Mouse (Mus musculus): ENCODE results near the gene Opn3. TPM values are rescaled to one million over a fixed set of nuclear protein-coding genes. Genes with fewer than 3 reads are reported as not detected.

The Opn3 gene
- polyA plus RNA-seq, 1 experiment = 1.7 TPM

DNA sequence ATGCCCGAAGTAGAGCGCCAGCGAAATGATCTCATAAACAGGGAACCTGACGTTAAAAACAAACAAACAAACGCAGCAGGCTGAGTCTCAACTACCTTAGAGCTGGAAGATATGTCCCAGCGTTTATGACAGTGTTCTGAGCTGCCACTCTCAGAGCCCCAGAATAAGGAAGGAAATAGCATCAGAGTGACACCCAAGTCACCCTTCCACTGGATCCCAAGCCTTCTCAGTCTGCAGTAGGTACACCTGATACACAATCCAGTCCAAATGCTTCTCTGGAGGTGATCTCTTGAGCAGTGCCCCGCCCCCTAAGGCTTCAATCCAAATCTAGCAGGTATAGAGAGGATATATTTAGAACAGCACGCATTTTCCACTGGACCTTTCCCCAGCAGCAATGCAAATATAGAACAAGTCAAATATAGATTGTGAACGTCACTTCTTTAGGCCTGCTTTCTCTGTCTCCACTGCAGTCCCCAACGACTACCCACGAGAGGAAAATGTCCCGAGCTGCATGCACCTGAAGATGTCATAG is 919 bp upstream of the Opn3 start:
- WGBS = 28% methylated on average over 12 of the region's 12 CpGs
- TF ChIP-seq CTCF (IDR thresholded peaks at IDR 0.05; ENCODE audit: insufficient read depth, low read length) (no peak), POLR2A (IDR thresholded peaks at IDR 0.05; ENCODE audit: borderline replicate concordance, extremely low read depth, low read depth, low read length) (no peak)
- Histone ChIP-seq H3K4me1 (ENCODE audit: control insufficient read depth, insufficient read depth, low read length) (peaks cover 2% of the 10 kb centered on the region; the same call in 1 of the 2 replicates), H3K4me3 (replicated peaks; ENCODE audit: extremely low read depth, low read depth, low read length) (no peak overlapping the region)
- peak; percentile 8 for DNase-seq

DNA sequence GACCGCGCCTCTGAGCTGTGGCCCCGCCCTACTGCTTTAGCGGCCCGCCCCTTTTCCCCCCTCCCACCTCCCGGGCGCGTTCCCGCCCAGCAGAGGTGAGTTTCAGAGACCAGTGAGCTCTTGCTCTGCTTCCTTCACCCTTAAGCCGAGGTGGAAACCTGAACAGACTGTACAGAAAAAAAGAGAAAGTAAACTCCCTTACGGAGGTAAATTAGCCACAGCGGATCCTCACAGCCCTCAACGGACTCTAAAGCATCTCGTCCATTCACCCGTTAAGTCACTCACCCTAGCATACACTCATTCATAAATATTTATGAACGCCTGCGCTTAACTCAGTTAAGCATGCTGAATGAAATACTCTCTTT is 403 bp upstream of the Opn3 start:
- H3K4me3 ChIP-seq (replicated peaks; ENCODE audit: extremely low read depth, low read depth, low read length) = peak overlapping the region; percentile 57
- DNase-seq = no peak
- no peak for TF ChIP-seq POLR2A (IDR thresholded peaks at IDR 0.05; ENCODE audit: borderline replicate concordance, extremely low read depth, low read depth, low read length)
- TF ChIP-seq CTCF (IDR thresholded peaks at IDR 0.05; ENCODE audit: insufficient read depth, low read length) = no peak
- under 1% methylated on average over 17 of the region's 17 CpGs for WGBS
- H3K4me1 ChIP-seq (ENCODE audit: control insufficient read depth, insufficient read depth, low read length) = peaks cover 2% of the 10 kb centered on the region; the same call in 1 of the 2 replicates

DNA sequence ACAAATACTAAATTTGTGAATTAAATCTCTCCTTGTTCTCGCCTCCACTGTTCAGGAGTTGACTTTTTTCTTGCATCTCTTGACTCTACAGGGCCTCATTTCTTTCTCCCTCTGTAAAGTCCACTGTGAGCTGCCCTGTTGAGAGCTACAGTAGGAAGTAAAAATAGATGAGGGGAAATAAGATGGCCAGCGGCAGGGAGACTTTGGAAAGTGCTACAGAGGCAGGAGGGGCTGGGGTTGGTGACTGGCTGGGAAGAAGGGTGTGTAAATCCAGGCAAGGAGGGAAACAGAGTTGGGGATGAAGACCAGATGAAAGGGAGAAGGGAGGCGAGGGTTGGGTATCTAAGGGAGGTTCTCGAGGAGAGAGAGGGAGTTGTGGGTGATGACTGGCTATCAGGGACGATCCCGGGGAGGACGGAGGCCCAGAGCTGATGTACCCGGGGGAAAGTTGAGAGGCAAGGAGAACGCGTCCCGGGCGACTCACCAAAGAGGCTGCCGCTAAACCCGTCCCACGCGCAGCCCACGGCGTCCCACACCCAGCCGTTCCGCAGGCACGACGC is 810 bp downstream of the Opn3 start:
- Histone ChIP-seq H3K4me3 (replicated peaks; ENCODE audit: extremely low read depth, low read depth, low read length) (peak overlapping the region; percentile 72), H3K4me1 (ENCODE audit: control insufficient read depth, insufficient read depth, low read length) (peaks cover 2% of the 10 kb centered on the region; the same call in 1 of the 2 replicates)
- no peak for TF ChIP-seq POLR2A (IDR thresholded peaks at IDR 0.05; ENCODE audit: borderline replicate concordance, extremely low read depth, low read depth, low read length)
- TF ChIP-seq CTCF (IDR thresholded peaks at IDR 0.05; ENCODE audit: insufficient read depth, low read length) = no peak
- 2% methylated on average over 22 of the region's 22 CpGs for whole genome bisulfite sequencing
- DNase-seq = no peak

DNA sequence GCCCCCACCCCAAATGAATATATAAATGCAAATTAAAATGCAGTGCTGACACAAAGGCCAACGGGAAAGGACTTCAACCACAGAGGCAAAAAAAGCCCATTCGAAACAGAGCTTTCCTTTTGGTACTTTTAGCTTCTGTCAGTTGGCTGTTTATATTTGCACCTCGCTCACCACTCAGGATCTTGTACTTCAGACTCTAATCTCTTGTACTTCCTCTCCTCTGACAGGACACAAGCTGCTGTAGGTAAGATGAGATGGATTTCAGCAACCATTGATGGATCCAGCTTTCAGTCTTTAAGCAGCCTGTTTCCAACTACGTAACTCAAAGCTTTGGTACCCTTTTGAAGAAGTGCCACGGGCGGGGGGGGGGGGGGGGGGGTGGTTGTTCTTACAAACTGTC is 11.6 kb downstream of the Opn3 start:
- WGBS = 77% methylated on average over 6 of the region's 6 CpGs
- TF ChIP-seq CTCF (IDR thresholded peaks at IDR 0.05; ENCODE audit: insufficient read depth, low read length) (no peak), POLR2A (IDR thresholded peaks at IDR 0.05; ENCODE audit: borderline replicate concordance, extremely low read depth, low read depth, low read length) (no peak)
- no peak for DNase-seq
- H3K4me1 ChIP-seq (ENCODE audit: control insufficient read depth, insufficient read depth, low read length) = no peaks in the 10 kb centered on the region
- H3K4me3 ChIP-seq (replicated peaks; ENCODE audit: extremely low read depth, low read depth, low read length) = no peak overlapping the region

DNA sequence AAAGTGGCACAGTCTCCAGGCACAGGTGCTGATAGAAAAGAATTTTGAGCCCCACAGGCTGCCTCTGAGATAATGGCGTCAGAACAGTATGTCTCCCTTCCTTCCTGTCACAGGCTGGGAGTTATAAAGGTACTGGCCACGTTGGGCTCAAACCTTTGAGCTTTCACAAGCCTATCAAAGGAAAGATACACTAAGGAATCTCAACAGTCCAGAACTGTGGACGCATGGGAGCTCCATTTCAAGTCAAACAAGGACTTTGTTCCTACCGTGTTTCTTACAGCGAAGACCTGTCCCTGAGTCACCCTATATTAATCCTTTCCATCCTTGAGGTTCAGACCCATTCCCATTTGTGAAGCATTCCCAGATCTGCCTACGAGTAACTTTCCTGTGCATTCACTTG is 15.1 kb downstream of the Opn3 start:
- 77% methylated on average over 6 of the region's 6 CpGs for WGBS
- Histone ChIP-seq H3K4me1 (ENCODE audit: control insufficient read depth, insufficient read depth, low read length) (no peaks in the 10 kb centered on the region), H3K4me3 (replicated peaks; ENCODE audit: extremely low read depth, low read depth, low read length) (no peak overlapping the region)
- no peak for DNase-seq
- TF ChIP-seq POLR2A (IDR thresholded peaks at IDR 0.05; ENCODE audit: borderline replicate concordance, extremely low read depth, low read depth, low read length) (no peak), CTCF (IDR thresholded peaks at IDR 0.05; ENCODE audit: insufficient read depth, low read length) (no peak)

DNA sequence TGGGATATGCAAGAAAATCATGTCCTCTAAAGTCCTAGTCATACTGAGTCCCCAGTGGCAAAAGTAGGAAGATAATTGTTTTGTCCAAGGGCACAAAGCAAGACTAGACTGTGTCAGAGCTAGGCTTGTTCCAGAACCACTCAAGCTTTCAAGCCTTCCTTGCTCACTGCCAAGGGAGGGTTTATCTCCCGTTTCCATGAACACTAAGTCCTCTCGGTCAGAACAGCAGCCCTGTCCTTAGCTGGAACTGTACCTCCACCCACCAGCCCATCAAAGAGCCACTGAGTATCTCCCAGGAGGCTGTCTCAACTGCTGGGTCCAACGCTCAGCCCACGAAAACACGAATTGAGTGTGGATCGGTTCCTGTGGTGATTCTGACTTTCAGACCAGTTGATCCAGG is 17.5 kb downstream of the Opn3 start:
- WGBS = 75% methylated on average over 6 of the region's 6 CpGs
- Histone ChIP-seq H3K4me1 (ENCODE audit: control insufficient read depth, insufficient read depth, low read length) (no peaks in the 10 kb centered on the region), H3K4me3 (replicated peaks; ENCODE audit: extremely low read depth, low read depth, low read length) (no peak overlapping the region)
- no peak for DNase-seq
- TF ChIP-seq CTCF (IDR thresholded peaks at IDR 0.05; ENCODE audit: insufficient read depth, low read length) = no peak
- no peak for TF ChIP-seq POLR2A (IDR thresholded peaks at IDR 0.05; ENCODE audit: borderline replicate concordance, extremely low read depth, low read depth, low read length)

DNA sequence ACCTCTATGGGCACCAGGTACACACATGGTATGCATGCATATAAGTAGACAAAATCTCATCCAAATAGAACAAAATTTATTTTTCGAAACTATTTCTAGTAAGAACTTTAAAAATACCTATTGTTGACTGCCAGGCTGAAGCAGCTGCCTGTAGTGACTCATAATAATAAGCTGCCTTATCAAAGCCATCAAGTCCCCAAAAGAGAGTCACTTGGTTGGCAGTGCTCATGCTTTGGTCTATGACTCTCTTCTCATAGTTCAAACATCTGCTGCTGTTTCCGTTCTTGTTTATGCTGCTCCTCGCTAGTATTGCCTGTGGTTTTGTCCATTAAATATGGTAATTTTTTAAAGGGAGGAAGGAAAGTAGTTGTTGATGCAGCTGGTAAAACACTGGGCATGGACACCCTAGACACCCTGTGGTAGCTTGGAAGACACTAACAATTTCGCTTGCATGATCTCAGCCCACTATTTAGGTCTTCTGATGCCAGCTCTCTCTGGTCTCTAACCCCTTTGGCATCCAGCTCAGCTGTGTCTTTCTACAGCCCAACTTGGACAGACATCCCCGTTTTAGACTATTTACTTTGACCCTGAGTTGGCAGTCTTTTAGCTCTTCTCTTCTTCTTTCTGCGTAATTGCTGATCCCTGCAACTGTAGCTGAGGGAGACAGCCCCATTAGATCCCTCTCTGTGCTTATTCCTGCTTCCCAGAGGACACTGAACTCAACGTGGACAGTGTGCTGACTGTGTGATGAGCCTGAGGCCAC is 18.8 kb downstream of the Opn3 start:
- H3K4me1 ChIP-seq (ENCODE audit: control insufficient read depth, insufficient read depth, low read length) = no peaks in the 10 kb centered on the region
- no peak for DNase-seq
- 67% methylated on average over 7 of the region's 7 CpGs for WGBS
- no peak overlapping the region for H3K4me3 ChIP-seq (replicated peaks; ENCODE audit: extremely low read depth, low read depth, low read length)
- TF ChIP-seq POLR2A (IDR thresholded peaks at IDR 0.05; ENCODE audit: borderline replicate concordance, extremely low read depth, low read depth, low read length) = no peak
- TF ChIP-seq CTCF (IDR thresholded peaks at IDR 0.05; ENCODE audit: insufficient read depth, low read length) = no peak

DNA sequence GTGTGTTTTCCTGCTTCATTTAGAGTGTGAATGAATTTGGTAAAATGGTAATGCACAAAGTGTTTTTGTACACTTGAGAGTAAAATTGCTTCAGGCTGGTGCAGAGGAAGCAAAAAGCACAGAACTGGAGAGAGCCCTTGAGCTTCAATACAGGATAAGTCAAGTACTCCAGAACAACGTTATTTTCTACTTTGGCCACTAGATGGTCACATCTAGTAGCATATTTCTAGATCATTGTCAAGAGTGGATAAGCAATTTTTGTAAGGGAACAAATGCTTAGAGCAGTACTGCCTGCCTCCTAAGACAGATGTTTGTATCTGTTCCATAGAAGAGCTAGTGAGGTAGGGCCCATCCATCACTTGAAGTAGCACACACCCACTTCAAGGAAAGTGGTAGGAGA is 20.9 kb downstream of the Opn3 start:
- no peak for TF ChIP-seq CTCF (IDR thresholded peaks at IDR 0.05; ENCODE audit: insufficient read depth, low read length)
- no peak for TF ChIP-seq POLR2A (IDR thresholded peaks at IDR 0.05; ENCODE audit: borderline replicate concordance, extremely low read depth, low read depth, low read length)
- no peak for DNase-seq
- no peak overlapping the region for H3K4me3 ChIP-seq (replicated peaks; ENCODE audit: extremely low read depth, low read depth, low read length)
- no peaks in the 10 kb centered on the region for H3K4me1 ChIP-seq (ENCODE audit: control insufficient read depth, insufficient read depth, low read length)
- WGBS = 2% methylated on average over 1 of the region's 1 CpGs

DNA sequence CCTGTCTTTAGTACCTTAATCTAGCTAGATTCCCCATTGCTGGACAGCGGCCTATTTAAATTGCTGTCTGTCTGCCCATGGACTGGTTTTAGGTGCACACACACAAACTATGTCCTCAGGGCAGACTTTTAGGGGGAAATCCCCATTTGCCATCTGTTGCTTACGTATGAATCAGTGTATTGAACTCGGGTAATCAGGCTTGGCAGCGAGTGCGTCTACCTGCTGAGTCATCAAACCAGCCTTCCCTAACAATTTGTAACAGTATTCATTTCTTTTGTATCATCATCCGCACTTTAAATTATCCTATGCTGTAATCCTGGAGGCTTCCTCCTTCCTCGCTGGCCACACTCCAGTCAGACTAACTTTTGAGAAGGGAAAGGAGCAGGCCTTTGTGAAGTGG is 22.5 kb downstream of the Opn3 start:
- no peak overlapping the region for H3K4me3 ChIP-seq (replicated peaks; ENCODE audit: extremely low read depth, low read depth, low read length)
- TF ChIP-seq POLR2A (IDR thresholded peaks at IDR 0.05; ENCODE audit: borderline replicate concordance, extremely low read depth, low read depth, low read length) (no peak), CTCF (IDR thresholded peaks at IDR 0.05; ENCODE audit: insufficient read depth, low read length) (no peak)
- no peaks in the 10 kb centered on the region for H3K4me1 ChIP-seq (ENCODE audit: control insufficient read depth, insufficient read depth, low read length)
- no peak for DNase-seq
- WGBS = 74% methylated on average over 7 of the region's 7 CpGs

DNA sequence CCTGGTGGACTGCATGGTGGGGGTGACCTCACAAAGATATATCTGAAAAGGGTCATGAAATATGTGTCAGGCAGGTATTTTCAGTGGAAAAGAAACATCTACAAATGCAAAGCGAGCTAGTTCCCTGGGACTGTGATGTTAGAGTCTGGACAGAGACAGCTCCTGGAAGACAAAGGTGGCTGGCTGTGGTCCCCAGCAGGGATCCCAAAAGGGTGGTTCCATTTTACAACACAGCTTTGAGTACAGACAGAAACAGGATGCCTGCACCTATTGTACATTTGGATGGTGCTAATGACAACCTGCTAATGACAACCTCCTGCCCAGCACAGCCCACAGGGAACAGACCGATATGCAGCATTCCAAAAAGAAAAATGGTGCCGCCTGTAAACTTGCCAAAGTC is 23.1 kb downstream of the Opn3 start:
- WGBS = 76% methylated on average over 3 of the region's 3 CpGs
- TF ChIP-seq CTCF (IDR thresholded peaks at IDR 0.05; ENCODE audit: insufficient read depth, low read length) (no peak), POLR2A (IDR thresholded peaks at IDR 0.05; ENCODE audit: borderline replicate concordance, extremely low read depth, low read depth, low read length) (no peak)

More for the DNA sequence above, 23.1 kb downstream of the Opn3 start:
- H3K4me3 ChIP-seq (replicated peaks; ENCODE audit: extremely low read depth, low read depth, low read length) = no peak overlapping the region
- no peak for DNase-seq
- H3K4me1 ChIP-seq (ENCODE audit: control insufficient read depth, insufficient read depth, low read length) = no peaks in the 10 kb centered on the region

Measured in lung, adult 2 months (tissue).